Mouse (Mus musculus): ENCODE data around the gene Irf9. TPM values are rescaled to one million over a fixed set of nuclear protein-coding genes. Genes with fewer than 3 reads are reported as not detected.

Irf9 gene
- total and polyA plus RNA-seq, 3 experiments: 9.2 to 12.8 (median 9.6) TPM

- no peak for TF ChIP-seq RCOR1 (conservative IDR thresholded peaks at IDR 0.05; ENCODE audit: low read depth, low read length)
- peak; percentile 81 for TF ChIP-seq MAZ (IDR thresholded peaks at IDR 0.05; ENCODE audit: low read depth, low read length)
- peak; percentile 45; the same call in 1 of the 2 replicates for TF ChIP-seq TCF12 (IDR thresholded peaks at IDR 0.05; ENCODE audit: low read depth, low read length)
- peak; percentile 71 for TF ChIP-seq POLR2A (IDR thresholded peaks at IDR 0.05; ENCODE audit: low read depth, low read length)
- TF ChIP-seq SIN3A (IDR thresholded peaks at IDR 0.05; ENCODE audit: low read length): peak; percentile 74
- TF ChIP-seq JUN (IDR thresholded peaks at IDR 0.05; ENCODE audit: insufficient read depth, low read depth, low read length): no peak
- TF ChIP-seq JUND (conservative IDR thresholded peaks at IDR 0.05; ENCODE audit: low read depth, low read length): no peak
- TF ChIP-seq UBTF (IDR thresholded peaks at IDR 0.05; ENCODE audit: low read depth, low read length): 0 out of 2 replicates have a peak, but pooled peaks have one; percentile 35
- no peak for TF ChIP-seq POLR2AphosphoS2 (IDR thresholded peaks at IDR 0.05; ENCODE audit: low read depth, low read length)
- TF ChIP-seq MEF2A (IDR thresholded peaks at IDR 0.05; ENCODE audit: borderline replicate concordance, low read depth, low read length): peak; percentile 26; the same call in 1 of the 2 replicates
- no peak for TF ChIP-seq SMC3 (IDR thresholded peaks at IDR 0.05; ENCODE audit: low read depth, low read length)
These were observed 25.3 kb upstream of the Irf9 start, which contains the start of gene Psme1 (continued) for GRCm38 (mm10) chr14:55577871-55578667.

DNA sequence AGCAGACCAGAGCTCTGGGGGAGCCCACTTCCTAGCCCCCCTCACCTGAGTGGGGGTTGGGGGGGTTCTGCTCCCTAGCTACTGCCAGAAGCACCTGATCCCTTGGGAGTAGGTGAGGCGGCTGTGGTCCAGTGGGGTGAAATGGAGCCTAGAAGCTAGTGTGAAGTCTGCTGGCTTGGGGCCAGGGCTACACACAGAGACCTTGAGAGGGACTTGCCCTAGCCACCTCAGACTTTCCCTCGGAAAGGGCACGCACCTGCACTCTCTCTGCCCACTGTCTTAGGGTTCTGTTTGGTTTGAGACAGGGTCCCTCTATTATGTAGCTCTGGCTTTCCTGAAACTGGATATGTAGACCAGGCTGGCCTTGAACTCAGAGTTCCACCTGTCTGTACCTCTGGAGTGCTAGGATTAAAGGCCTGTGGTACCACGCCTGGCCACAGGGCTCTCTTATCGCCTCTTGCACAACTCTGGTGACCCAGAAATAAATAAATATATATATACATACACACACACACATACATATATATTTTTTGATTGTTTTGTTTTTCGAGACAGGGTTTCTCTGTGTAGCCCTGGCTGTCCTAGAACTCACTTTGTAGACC is 24.6 kb upstream of the Irf9 start:
- H3K9me3 ChIP-seq (replicated peaks; ENCODE audit: low read length): no peaks in the 10 kb centered on the region
- H3K4me2 ChIP-seq (ENCODE audit: insufficient read depth, low read depth, poor library complexity, severe bottlenecking): peak overlapping the region; percentile 92
- in situ Hi-C loops (cut with MboI; ENCODE audit: low pct_ligation_motif_present, low pct_unique_long_range_greater_than_20kb, low sequenced_read_pairs): no loop called here
- peaks cover 13 to 34% of the 10 kb centered on the region in 2 experiments for H3K4me1 ChIP-seq (ENCODE audit: control insufficient read depth in 1 of 2, insufficient read depth in 2 of 2)
- dilution Hi-C loops (cut with MboI; ENCODE audit: extremely low pct_ligation_motif_present, extremely low pct_unique_long_range_greater_than_20kb, low sequenced_read_pairs): no loop called here
- H3K27ac ChIP-seq (ENCODE audit: insufficient read depth, low read depth): peak overlapping the region; percentile 77
- DNase-seq (ENCODE audit: extremely low read depth): peak; percentile 45
- H3K4me3 ChIP-seq (replicated peaks in 1 of 3; ENCODE audit: low read depth in 2 of 3, low read length in 2 of 3, poor library complexity in 1 of 3): peak overlapping the region; percentile 75 to 96 (median 95)
- H3K27me3 ChIP-seq (replicated peaks): no peaks in the 10 kb centered on the region
- H3K36me3 ChIP-seq (replicated peaks in 1 of 2; ENCODE audit: control insufficient read depth in 1 of 2, insufficient read depth in 1 of 2, low read length in 1 of 2): peaks cover 19 to 36% of the 10 kb centered on the region in 2 experiments
- TF ChIP-seq MAFK (IDR thresholded peaks at IDR 0.05; ENCODE audit: insufficient replicate concordance, low read length) (no peak), IRF4 (IDR thresholded peaks at IDR 0.05; ENCODE audit: low read depth, low read length) (no peak; the same call in 1 of the 2 replicates), ZMIZ1 (IDR thresholded peaks at IDR 0.05; ENCODE audit: low read depth, low read length) (no peak), NRF1 (IDR thresholded peaks at IDR 0.05; ENCODE audit: low read depth, low read length) (no peak), RCOR1 (conservative IDR thresholded peaks at IDR 0.05; ENCODE audit: low read depth, low read length) (no peak), JUN (IDR thresholded peaks at IDR 0.05; ENCODE audit: insufficient read depth, low read depth, low read length) (no peak), POLR2AphosphoS2 (IDR thresholded peaks at IDR 0.05; ENCODE audit: low read depth, low read length) (no peak), HCFC1 (IDR thresholded peaks at IDR 0.05; ENCODE audit: low read depth, low read length) (no peak), TCF12 (IDR thresholded peaks at IDR 0.05; ENCODE audit: low read depth, low read length) (peak; percentile 33; the same call in 1 of the 2 replicates), MAX (IDR thresholded peaks at IDR 0.05; ENCODE audit: low read length) (no peak), MAZ (IDR thresholded peaks at IDR 0.05; ENCODE audit: low read depth, low read length) (0 out of 2 replicates have a peak, but pooled peaks have one; percentile 10), ETS1 (conservative IDR thresholded peaks at IDR 0.05; ENCODE audit: low read depth, low read length) (no peak)
- H3K79me2 ChIP-seq (replicated peaks; ENCODE audit: control insufficient read depth, extremely low read depth, insufficient read depth, poor library complexity, severe bottlenecking): peaks cover 12% of the 10 kb centered on the region
- H3K9ac ChIP-seq (ENCODE audit: insufficient read depth, low read depth): peak overlapping the region; percentile 83

Data from CH12.LX (cell line).